Mouse (Mus musculus): Measurements from ENCODE around the gene Meox1.

Gene Meox1

GRCm38 (mm10) chr11:101855950-101856712 is 38.0 kb downstream of the Meox1 start:
- DNase-seq (ENCODE audit: low spot score in 2 of 2) = no peak

- DNase-seq (ENCODE audit: low spot score in 2 of 2) = no peak
These were observed 43.1 kb downstream of the Meox1 start for GRCm38 (mm10) chr11:101851042-101851441.

GRCm38 (mm10) chr11:101849286-101849685 is 44.9 kb downstream of the Meox1 start:
- DNase-seq (ENCODE audit: low spot score in 2 of 2) = no peak

GRCm38 (mm10) chr11:101847509-101847908 is 46.7 kb downstream of the Meox1 start:
- DNase-seq (ENCODE audit: low spot score in 2 of 2) = no peak

GRCm38 (mm10) chr11:101842773-101843163 is 51.4 kb downstream of the Meox1 start:
- no peak for DNase-seq (ENCODE audit: low spot score in 2 of 2)

GRCm38 (mm10) chr11:101841998-101842772 is 52.0 kb downstream of the Meox1 start:
- DNase-seq (ENCODE audit: low spot score in 2 of 2) = no peak

- DNase-seq (ENCODE audit: low spot score in 2 of 2) = no peak
These were observed 53.8 kb downstream of the Meox1 start for GRCm38 (mm10) chr11:101840405-101840804.

- no peak for DNase-seq (ENCODE audit: low spot score in 2 of 2)
These were observed 54.7 kb downstream of the Meox1 start for GRCm38 (mm10) chr11:101839426-101839825.

- DNase-seq (ENCODE audit: low spot score in 2 of 2) = no peak
These were observed 62.2 kb downstream of the Meox1 start for GRCm38 (mm10) chr11:101832001-101832400.

- DNase-seq (ENCODE audit: low spot score in 2 of 2) = no peak
These were observed 63.6 kb downstream of the Meox1 start for GRCm38 (mm10) chr11:101830616-101831015.

- DNase-seq (ENCODE audit: low spot score in 2 of 2) = no peak
These were observed 64.1 kb downstream of the Meox1 start for GRCm38 (mm10) chr11:101830112-101830511.

- DNase-seq (ENCODE audit: low spot score in 2 of 2) = no peak
These were observed 65.5 kb downstream of the Meox1 start for GRCm38 (mm10) chr11:101828718-101829117.

Measured in frontal cortex, postnatal 25 days (tissue).